Mouse (Mus musculus): ENCODE data around the gene Akt1. TPM values are rescaled to one million over a fixed set of nuclear protein-coding genes. Genes with fewer than 3 reads are reported as not detected.
A peak's percentile ranks its signal among the peaks of the same experiment; 100 is the strongest.

Akt1 gene
- polyA plus RNA-seq, 1 experiment from 2014 or later, result 126 TPM

DNA sequence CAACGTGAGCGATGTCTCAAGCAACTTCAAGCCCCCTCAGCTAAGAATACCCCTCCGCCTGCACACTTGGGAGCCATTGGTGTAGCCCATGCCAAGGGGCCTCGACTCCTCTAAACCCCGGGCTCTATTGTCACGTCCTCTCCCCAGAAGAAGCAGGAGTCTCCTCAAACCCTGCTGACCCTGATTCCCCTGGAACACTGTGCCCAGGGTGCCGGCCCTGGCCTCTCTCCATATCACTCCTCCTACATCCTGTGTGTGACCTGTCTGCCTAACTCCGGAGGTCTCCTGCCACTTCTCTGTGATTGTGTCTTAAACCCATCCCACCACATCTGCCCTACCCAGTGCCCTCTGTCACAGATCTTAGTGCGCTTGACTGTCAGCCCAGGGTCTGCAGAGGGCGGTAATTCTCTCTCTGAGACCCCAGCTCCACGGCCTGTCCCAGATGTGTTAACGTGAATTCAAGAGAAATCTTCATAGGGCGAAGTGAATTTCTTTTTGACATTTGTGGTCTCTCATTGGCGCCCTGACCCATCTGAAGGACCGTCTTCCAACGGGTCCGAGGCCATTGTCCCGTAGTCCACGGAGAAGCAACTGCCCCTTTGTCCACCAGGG lies 3.4 kb upstream of the Akt1 start:
- no peak for ATAC-seq (ENCODE audit: insufficient read depth, low FRiP score, low TSS enrichment)

DNA sequence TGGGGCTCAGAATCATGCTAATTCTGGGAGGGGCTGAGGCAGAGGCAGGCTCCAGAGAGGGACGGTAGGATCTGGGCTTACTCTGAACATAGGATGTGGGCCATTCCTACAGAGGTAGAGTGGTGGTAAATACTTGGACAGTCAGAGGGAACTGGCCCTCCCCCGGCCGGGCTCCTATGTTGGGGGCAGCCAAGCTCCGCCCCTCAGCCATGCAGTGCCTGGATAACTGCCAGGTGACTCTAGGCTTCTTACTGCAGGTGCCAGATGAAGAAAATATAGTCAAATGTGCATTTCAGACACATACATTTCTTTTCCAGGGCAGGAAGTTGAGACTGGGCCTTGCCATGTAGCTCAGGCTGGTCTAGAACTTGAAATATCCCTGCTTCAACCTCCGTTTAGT lies 2.4 kb upstream of the Akt1 start:
- H3K9me3 ChIP-seq (ENCODE audit: control insufficient read depth, low read length), result no peaks in the 10 kb centered on the region
- H3K9ac ChIP-seq (ENCODE audit: low read length), result no peak overlapping the region
- ATAC-seq (ENCODE audit: insufficient read depth, low FRiP score, low TSS enrichment) (no peak), DNase-seq (ENCODE audit: low spot score) (no peak)
- 59% methylated on average over 5 of the region's 5 CpGs for WGBS
- H3K4me3 ChIP-seq (ENCODE audit: low read depth, low read length), result no peak overlapping the region
- no peaks in the 10 kb centered on the region for H3K36me3 ChIP-seq (ENCODE audit: control insufficient read depth, insufficient read depth, low read length)
- H3K27ac ChIP-seq (ENCODE audit: low read depth, low read length), result no peak overlapping the region
- H3K4me1 ChIP-seq (ENCODE audit: control insufficient read depth, insufficient read depth, low read length), result peaks cover 19% of the 10 kb centered on the region
- peaks cover 22% of the 10 kb centered on the region for H3K27me3 ChIP-seq (ENCODE audit: control insufficient read depth, insufficient read depth, low read length)
- H3K4me2 ChIP-seq (ENCODE audit: low read depth), result no peak overlapping the region

More for the DNA sequence above, 3.4 kb upstream of the Akt1 start:
- Histone ChIP-seq H3K27ac (ENCODE audit: low read depth, low read length) (peak overlapping the region; percentile 6; the same call in 1 of the 2 replicates), H3K4me3 (ENCODE audit: low read depth, low read length) (peak overlapping the region; percentile 59), H3K9ac (ENCODE audit: low read length) (peak overlapping the region; percentile 71), H3K36me3 (ENCODE audit: control insufficient read depth, insufficient read depth, low read length) (no peaks in the 10 kb centered on the region), H3K4me1 (ENCODE audit: control insufficient read depth, insufficient read depth, low read length) (peaks cover 10% of the 10 kb centered on the region; the same call in 1 of the 2 replicates), H3K9me3 (ENCODE audit: control insufficient read depth, low read length) (no peaks in the 10 kb centered on the region), H3K27me3 (ENCODE audit: control insufficient read depth, insufficient read depth, low read length) (peaks cover 22% of the 10 kb centered on the region), H3K4me2 (ENCODE audit: low read depth) (peak overlapping the region; percentile 82)
- 20% methylated on average over 19 of the region's 19 CpGs for WGBS
- no peak for DNase-seq (ENCODE audit: low spot score)

DNA sequence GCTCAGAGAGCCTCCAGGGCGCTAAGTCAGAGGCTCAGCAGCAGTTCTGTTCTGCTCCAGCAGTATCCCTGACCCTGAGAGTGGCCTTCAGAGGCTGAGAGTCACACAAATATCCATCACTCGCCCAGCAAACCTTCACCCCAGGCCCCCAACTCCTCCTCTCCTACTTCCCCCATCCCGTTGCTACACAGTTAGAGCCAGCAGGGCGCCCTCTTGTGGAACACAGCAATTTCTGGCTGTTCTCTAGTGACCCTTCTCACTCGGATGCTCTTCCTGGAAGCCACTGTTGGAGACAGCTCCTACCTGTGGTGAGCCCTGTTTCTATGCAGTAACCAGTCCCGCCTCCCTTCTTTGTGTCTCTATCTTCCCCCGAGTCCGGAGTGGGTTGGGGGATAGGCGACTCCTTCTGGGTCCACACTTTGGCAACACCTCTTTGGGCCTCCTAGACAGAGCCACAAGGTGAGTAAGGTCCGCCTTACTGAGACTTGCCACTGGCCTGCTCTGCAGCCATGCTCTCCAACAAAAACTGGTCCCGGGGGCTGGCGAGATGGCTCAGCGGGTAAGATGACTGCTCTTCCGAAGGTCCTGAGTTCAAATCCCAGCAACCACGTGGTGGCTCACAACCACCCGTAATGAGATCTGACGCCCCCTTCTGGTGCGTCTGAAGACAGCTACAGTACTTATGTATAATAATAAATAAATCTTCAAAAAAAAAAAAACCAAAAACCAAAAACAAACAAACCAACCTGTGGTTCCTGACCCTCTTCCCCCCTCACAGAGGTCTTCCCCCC lies 756 bp upstream of the Akt1 start:
- no peaks in the 10 kb centered on the region for H3K9me3 ChIP-seq (ENCODE audit: control insufficient read depth, low read length)
- H3K36me3 ChIP-seq (ENCODE audit: control insufficient read depth, insufficient read depth, low read length), result peaks cover 7% of the 10 kb centered on the region
- ATAC-seq (ENCODE audit: insufficient read depth, low FRiP score, low TSS enrichment), result peak; percentile 8; the same call in 1 of the 2 replicates
- H3K27ac ChIP-seq (ENCODE audit: low read depth, low read length), result peak overlapping the region; percentile 47
- peak overlapping the region; percentile 99 for H3K9ac ChIP-seq (ENCODE audit: low read length)
- peaks cover 34% of the 10 kb centered on the region for H3K4me1 ChIP-seq (ENCODE audit: control insufficient read depth, insufficient read depth, low read length)
- H3K4me3 ChIP-seq (ENCODE audit: low read depth, low read length), result peak overlapping the region; percentile 97
- WGBS, result 16% methylated on average over 18 of the region's 18 CpGs
- peak; percentile 87 for DNase-seq (ENCODE audit: low spot score)
- peak overlapping the region; percentile 96 for H3K4me2 ChIP-seq (ENCODE audit: low read depth)
- peaks cover 15% of the 10 kb centered on the region for H3K27me3 ChIP-seq (ENCODE audit: control insufficient read depth, insufficient read depth, low read length)

DNA sequence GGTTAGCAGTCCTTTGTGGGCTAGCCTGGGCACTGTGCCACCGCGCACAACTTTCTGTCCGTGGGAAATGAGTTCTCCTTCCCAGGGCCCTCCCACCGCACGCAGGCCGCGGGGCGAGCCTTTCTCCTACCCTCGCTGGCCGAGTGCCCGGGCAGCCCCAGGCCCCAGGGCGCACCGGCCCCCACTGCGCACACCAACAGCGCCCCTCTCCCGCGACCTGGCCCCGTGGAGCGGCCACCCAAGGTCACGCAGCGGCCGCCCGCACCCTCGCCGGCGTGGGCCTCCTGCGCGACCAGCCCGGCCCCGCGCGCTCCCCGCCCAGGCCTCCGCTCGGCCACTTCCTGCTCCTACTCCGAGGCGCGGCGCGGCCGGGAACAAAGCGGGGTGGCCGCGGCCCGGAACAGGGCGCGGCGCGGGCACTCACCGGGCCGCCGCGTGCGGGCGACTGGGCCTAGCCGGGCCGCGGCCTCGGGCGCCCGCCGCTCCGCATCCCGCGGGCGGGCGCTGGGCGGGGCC lies 1.1 kb downstream of the Akt1 start:
- Histone ChIP-seq H3K27ac (ENCODE audit: low read depth, low read length) (peak overlapping the region; percentile 92), H3K9me3 (ENCODE audit: control insufficient read depth, low read length) (no peaks in the 10 kb centered on the region), H3K4me1 (ENCODE audit: control insufficient read depth, insufficient read depth, low read length) (peaks cover 33% of the 10 kb centered on the region), H3K4me2 (ENCODE audit: low read depth) (peak overlapping the region; percentile 96), H3K4me3 (ENCODE audit: low read depth, low read length) (peak overlapping the region; percentile 97), H3K27me3 (ENCODE audit: control insufficient read depth, insufficient read depth, low read length) (no peaks in the 10 kb centered on the region), H3K9ac (ENCODE audit: low read length) (peak overlapping the region; percentile 99), H3K36me3 (ENCODE audit: control insufficient read depth, insufficient read depth, low read length) (peaks cover 15% of the 10 kb centered on the region)
- ATAC-seq (ENCODE audit: insufficient read depth, low FRiP score, low TSS enrichment) (peak; percentile 13; the same call in 1 of the 2 replicates), DNase-seq (ENCODE audit: low spot score) (peak; percentile 46)
- under 1% methylated on average over 25 of the region's 68 CpGs for WGBS

DNA sequence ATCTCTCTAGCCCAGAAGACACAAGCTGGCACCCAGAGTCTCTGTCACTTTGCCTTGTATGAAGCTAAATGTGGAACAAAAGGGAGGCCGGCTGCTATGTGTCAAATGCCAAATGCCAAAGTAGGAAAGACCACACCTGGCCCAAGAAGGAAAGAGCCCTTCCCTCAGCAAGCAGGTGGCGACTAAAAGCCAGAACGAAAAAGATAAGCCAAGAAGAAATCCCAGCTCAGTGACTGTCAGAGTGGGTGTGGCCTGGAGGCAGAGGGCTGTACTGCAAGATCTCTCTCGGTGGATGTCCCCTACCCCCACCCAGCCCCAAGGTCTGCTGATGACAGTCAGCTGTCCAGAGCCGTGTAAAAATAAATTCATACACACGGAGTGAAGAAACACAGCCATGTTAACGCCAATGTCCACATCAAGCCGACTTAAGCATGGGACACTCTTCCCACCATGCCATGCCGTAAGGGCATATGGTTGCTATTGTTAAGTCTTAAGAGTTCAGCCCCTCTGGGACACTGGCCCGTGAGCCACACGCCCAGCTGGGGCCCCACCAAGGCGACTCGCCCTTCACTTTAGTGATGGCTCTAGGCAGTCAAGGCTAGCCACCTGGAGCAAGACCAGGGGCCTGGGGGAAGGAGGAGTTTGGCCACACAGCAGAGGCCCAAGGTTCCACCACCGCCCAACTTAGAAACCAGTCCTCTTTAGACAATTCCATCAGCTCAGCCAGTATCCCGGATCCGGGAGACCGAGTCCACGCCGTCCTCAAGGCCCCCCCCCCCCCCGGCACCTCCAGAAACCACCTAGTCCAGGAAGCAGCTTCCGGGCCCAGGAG lies 1.7 kb downstream of the Akt1 start:
- Histone ChIP-seq H3K36me3 (ENCODE audit: control insufficient read depth, insufficient read depth, low read length) (peaks cover 17% of the 10 kb centered on the region), H3K4me2 (ENCODE audit: low read depth) (peak overlapping the region; percentile 96), H3K27me3 (ENCODE audit: control insufficient read depth, insufficient read depth, low read length) (no peaks in the 10 kb centered on the region), H3K27ac (ENCODE audit: low read depth, low read length) (peak overlapping the region; percentile 92), H3K4me1 (ENCODE audit: control insufficient read depth, insufficient read depth, low read length) (peaks cover 31% of the 10 kb centered on the region), H3K9me3 (ENCODE audit: control insufficient read depth, low read length) (no peaks in the 10 kb centered on the region), H3K4me3 (ENCODE audit: low read depth, low read length) (peak overlapping the region; percentile 97), H3K9ac (ENCODE audit: low read length) (peak overlapping the region; percentile 99)
- whole genome bisulfite sequencing, result 9% methylated on average over 21 of the region's 21 CpGs
- peak; percentile 69 for DNase-seq (ENCODE audit: low spot score)
- ATAC-seq (ENCODE audit: insufficient read depth, low FRiP score, low TSS enrichment), result peak; percentile 25

DNA sequence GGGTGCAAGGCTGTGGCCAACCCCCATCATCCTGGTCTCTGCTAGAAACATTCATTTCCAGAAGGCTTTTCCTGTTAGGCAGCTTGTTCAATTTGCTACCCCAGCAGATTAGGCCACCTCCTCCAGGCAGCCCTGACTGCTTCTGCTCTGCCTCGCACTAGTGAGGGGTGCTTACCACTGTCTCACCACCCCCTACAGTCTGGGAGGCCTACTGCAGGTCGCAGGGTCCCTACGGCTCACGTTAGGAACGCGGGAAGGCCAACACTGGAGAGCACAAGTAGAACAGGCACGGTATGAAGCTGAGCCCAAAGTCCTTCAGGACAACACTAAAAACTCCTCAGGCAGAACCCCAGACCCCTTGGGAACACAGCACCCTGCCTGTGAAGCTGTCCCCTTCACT lies 2.8 kb downstream of the Akt1 start:
- H3K9ac ChIP-seq (ENCODE audit: low read length), result peak overlapping the region; percentile 99
- WGBS, result 84% methylated on average over 7 of the region's 7 CpGs
- H3K4me3 ChIP-seq (ENCODE audit: low read depth, low read length), result no peak overlapping the region; the same call in 1 of the 2 replicates
- H3K27me3 ChIP-seq (ENCODE audit: control insufficient read depth, insufficient read depth, low read length), result no peaks in the 10 kb centered on the region
- no peaks in the 10 kb centered on the region for H3K9me3 ChIP-seq (ENCODE audit: control insufficient read depth, low read length)
- ATAC-seq (ENCODE audit: insufficient read depth, low FRiP score, low TSS enrichment) (no peak), DNase-seq (ENCODE audit: low spot score) (peak; percentile 48)
- peaks cover 20% of the 10 kb centered on the region for H3K36me3 ChIP-seq (ENCODE audit: control insufficient read depth, insufficient read depth, low read length)
- H3K4me2 ChIP-seq (ENCODE audit: low read depth), result peak overlapping the region; percentile 96
- no peak overlapping the region for H3K27ac ChIP-seq (ENCODE audit: low read depth, low read length)
- H3K4me1 ChIP-seq (ENCODE audit: control insufficient read depth, insufficient read depth, low read length), result peaks cover 31% of the 10 kb centered on the region

DNA sequence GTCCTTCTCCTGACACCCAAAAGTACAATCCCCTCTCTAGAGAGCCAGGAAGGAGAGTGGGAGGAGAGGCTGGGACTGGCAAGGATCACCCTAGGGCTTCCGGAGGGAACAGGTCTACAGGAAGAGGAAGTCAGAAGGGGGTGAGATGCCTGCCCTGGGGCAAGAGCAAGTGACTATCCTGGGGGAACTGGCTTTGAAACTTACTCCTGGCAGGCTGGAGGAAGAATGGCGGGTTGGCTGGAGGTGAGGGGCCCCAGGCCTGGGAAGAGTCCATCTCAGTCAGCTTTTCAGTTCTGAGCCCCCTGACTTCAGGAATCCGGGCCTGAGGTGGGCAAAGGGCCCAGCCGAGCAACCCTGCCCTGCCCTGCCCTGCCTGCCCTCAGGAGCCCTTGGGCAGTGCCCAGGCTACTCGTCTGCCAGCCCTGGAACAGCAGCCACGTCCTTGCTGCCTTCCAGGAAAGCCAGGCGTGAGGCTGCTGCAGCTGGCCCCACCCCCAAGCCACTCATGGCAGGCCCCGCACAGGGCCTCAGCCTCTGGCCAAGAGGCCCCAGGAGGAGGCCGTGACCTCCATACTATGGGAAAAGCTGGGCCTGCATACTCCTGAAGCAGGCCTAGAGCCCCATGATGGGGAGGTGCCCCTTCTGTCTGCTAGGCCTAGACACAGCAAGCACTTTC lies 3.8 kb downstream of the Akt1 start:
- Histone ChIP-seq H3K27ac (ENCODE audit: low read depth, low read length) (no peak overlapping the region), H3K27me3 (ENCODE audit: control insufficient read depth, insufficient read depth, low read length) (no peaks in the 10 kb centered on the region), H3K36me3 (ENCODE audit: control insufficient read depth, insufficient read depth, low read length) (peaks cover 20% of the 10 kb centered on the region), H3K4me1 (ENCODE audit: control insufficient read depth, insufficient read depth, low read length) (peaks cover 37% of the 10 kb centered on the region), H3K9me3 (ENCODE audit: control insufficient read depth, low read length) (no peaks in the 10 kb centered on the region), H3K9ac (ENCODE audit: low read length) (peak overlapping the region; percentile 10; the same call in 1 of the 2 replicates), H3K4me2 (ENCODE audit: low read depth) (no peak overlapping the region), H3K4me3 (ENCODE audit: low read depth, low read length) (no peak overlapping the region)
- DNase-seq (ENCODE audit: low spot score) (no peak), ATAC-seq (ENCODE audit: insufficient read depth, low FRiP score, low TSS enrichment) (no peak)
- WGBS, result 53% methylated on average over 9 of the region's 9 CpGs

All from neural tube, embryonic 11.5 days (tissue).